In genomic region chr1:165858356-165858755, GRCm38 (mm10) we compare ENCODE assay signal across 9 mouse cellular contexts.
A peak's percentile ranks its signal among the peaks of the same experiment; 100 is the strongest.
DNase-seq lines count a peak whose midpoint lies in the region; ATAC-seq lines count a peak whose summit lies in the region.
"Had no signal": no experiment of that assay in that cellular context is flagged by ENCODE, and none has a peak within 500 bp of the region (broad histone marks: within the 10 kb centered on the region; RNA-seq: fewer than 3 reads in every experiment).

No protein-coding gene starts in this region.

- no peak overlapping the region for H3K9ac ChIP-seq in kidney, embryonic 15.5 days
- H3K9ac ChIP-seq: limb, embryonic 12.5 days had no signal

- peak; percentile 57 for ATAC-seq in kidney, embryonic 15.5 days (replicated peaks; ENCODE audit: low FRiP score)
- peak; percentile 26 for ATAC-seq in activated CD4-positive, CD25-positive, alpha-beta regulatory T cell, adult 4 months
- peak; percentile 60 for ATAC-seq in megakaryocyte, adult 5-6 weeks (ENCODE audit: poor library complexity, severe bottlenecking)

- 82% methylated on average over 5 of the region's 5 CpGs for WGBS in kidney, embryonic 15.5 days

- H3K4me2 ChIP-seq in kidney, embryonic 15.5 days, result no peak overlapping the region
- H3K4me2 ChIP-seq: limb, embryonic 12.5 days had no signal

- H3K27me3 ChIP-seq in kidney, embryonic 15.5 days, result no peaks in the 10 kb centered on the region
- H3K27me3 ChIP-seq: limb, embryonic 12.5 days had no signal

- H3K36me3 ChIP-seq in kidney, embryonic 15.5 days, result no peaks in the 10 kb centered on the region
- H3K36me3 ChIP-seq: limb, embryonic 12.5 days had no signal

- no peaks in the 10 kb centered on the region for H3K9me3 ChIP-seq in kidney, embryonic 15.5 days (replicated peaks)
- H3K9me3 ChIP-seq: limb, embryonic 12.5 days had no signal

- H3K4me1 ChIP-seq in kidney, embryonic 15.5 days, result 0 out of 2 replicates have a peak, but pooled peaks cover 15% of the 10 kb centered on the region

- no peak overlapping the region for H3K4me3 ChIP-seq in kidney, embryonic 15.5 days (replicated peaks)
- H3K4me3 ChIP-seq: limb, embryonic 12.5 days had no signal

- no peak for DNase-seq in kidney, postnatal 14 days
- DNase-seq in CD4-positive, CD25-positive, alpha-beta regulatory T cell, adult 2 months (ENCODE audit: low read depth, low spot score), result peak; percentile 67
- DNase-seq in spleen, postnatal 14 days (ENCODE audit: low spot score in 2 of 2), result no peak
- DNase-seq in gastrocnemius, adult 8-10 months (ENCODE audit: low spot score in 2 of 2), result no peak
- no peak for DNase-seq in ovary, adult 18-20 months (ENCODE audit: low spot score)

- no peak overlapping the region for H3K27ac ChIP-seq in kidney, embryonic 15.5 days
- H3K27ac ChIP-seq: limb, embryonic 12.5 days had no signal
